Mouse (Mus musculus) embryonic facial prominence, embryonic 11.5 days (tissue): Measurements from ENCODE around the gene Il1rl1. TPM values are rescaled to one million over a fixed set of nuclear protein-coding genes. Genes with fewer than 3 reads are reported as not detected.

Experiments
- ATAC-seq: fragments of 200-750 bp; cut with Nextera tagmentation; replicated peaks from 2 replicates; pipeline ENCODE4 v1.8.0; 2017; ENCODE audit warnings: low read depth; ENCODE audit not compliant: insufficient number of reproducible peaks, low FRiP score, low TSS enrichment
- DNase-seq: peaks from one replicate; pipeline ENCODE4 v3.0.0-alpha.2; 2015; ENCODE audit warnings: low spot score
- H3K27ac ChIP-seq: fragments of 300-500 bp; sonication (generic); replicated peaks from 2 replicates; pipeline ENCODE4 v1.5.1; 2014; ENCODE audit warnings: mild to moderate bottlenecking, low read depth, low read length, control low read depth
- H3K27me3 ChIP-seq: fragments of 300-500 bp; sonication (generic); 2 replicates; pipeline ENCODE4 v1.6.1; 2014; ENCODE audit warnings: mild to moderate bottlenecking, low read length, moderate library complexity, mixed read lengths; ENCODE audit not compliant: control insufficient read depth, insufficient read depth
- H3K36me3 ChIP-seq: fragments of 300-500 bp; sonication (generic); replicated peaks from 2 replicates; pipeline ENCODE4 v1.6.1; 2014; ENCODE audit warnings: low read depth, mild to moderate bottlenecking, low read length, moderate library complexity, mixed read lengths; ENCODE audit not compliant: control insufficient read depth, insufficient read depth
- H3K4me1 ChIP-seq: fragments of 300-500 bp; sonication (generic); 2 replicates; pipeline ENCODE4 v1.6.1; 2014; ENCODE audit warnings: low read length, mixed read lengths; ENCODE audit not compliant: control insufficient read depth, insufficient read depth
- H3K4me2 ChIP-seq: fragments of 300-500 bp; sonication (generic); 2 replicates; pipeline ENCODE4 v1.6.1; 2014; ENCODE audit warnings: low read depth, mild to moderate bottlenecking, control low read depth, low read length, moderate library complexity
- H3K4me3 ChIP-seq: fragments of 300-500 bp; sonication (generic); 2 replicates; pipeline ENCODE4 v1.5.1; 2014; ENCODE audit warnings: low read depth, low read length, control low read depth
- H3K9ac ChIP-seq: fragments of 300-500 bp; sonication (generic); replicated peaks from 2 replicates; pipeline ENCODE4 v1.6.1; 2014; ENCODE audit warnings: mild to moderate bottlenecking, control low read depth, low read length
- H3K9me3 ChIP-seq: fragments of 300-500 bp; sonication (generic); replicated peaks from 2 replicates; pipeline ENCODE4 v1.6.1; 2016; ENCODE audit warnings: mild to moderate bottlenecking, low read length, inconsistent platforms, mixed read lengths; ENCODE audit not compliant: control insufficient read depth
- WGBS: fragments of 180-500 bp; shearing (Covaris S2); extraction: QIAGEN DNeasy Blood & Tissue Kit; methylation state at CpG from one replicate; pipeline ENCODE4 v1.1.7; 2014; 5-methylcytosine and 5-hydroxymethylcytosine counted together
- polyA plus RNA-seq: library from polyadenylated mRNA; unstranded; fragments of >200 nt; fragmentation: Nextera tagmentation; extraction: Ambion mirVana; gene quantifications from 2 replicates; pipeline ENCODE4 v1.2.1, GENCODE M21; 2014

Il1rl1 gene
- polyA plus RNA-seq = 0.20 TPM in 1 of 2 replicates, not detected in the other

- Histone ChIP-seq H3K27me3 (no peaks in the 10 kb centered on the region), H3K36me3 (no peaks in the 10 kb centered on the region), H3K4me3 (no peak within 1 kb of the TSS), H3K9me3 (no peaks in the 10 kb centered on the region), H3K9ac (no peak within 1 kb of the TSS), H3K27ac (no peak within 1 kb of the TSS), H3K4me2 (no peak within 1 kb of the TSS), H3K4me1 (no peaks in the 10 kb centered on the region)
- WGBS = 79% methylated on average over 5 of the region's 5 CpGs
- ATAC-seq = no peak
- DNase-seq = no peak
Observed at GRCm38 (mm10) chr1:40428910-40429675, at the start of gene Il1rl1. Gene Il1rl1, plus strand, starts transcription at chr1:40429570.

- ATAC-seq (no peak), DNase-seq (peak; percentile 75)
- Histone ChIP-seq H3K4me2 (no peak overlapping the region), H3K9ac (no peak overlapping the region), H3K4me3 (no peak overlapping the region), H3K27me3 (no peaks in the 10 kb centered on the region), H3K9me3 (no peaks in the 10 kb centered on the region), H3K27ac (no peak overlapping the region), H3K36me3 (no peaks in the 10 kb centered on the region), H3K4me1 (no peaks in the 10 kb centered on the region; the same call in 1 of the 2 replicates)
- 58% methylated on average over 6 of the region's 6 CpGs for WGBS
Observed at GRCm38 (mm10) chr1:40380111-40380510, 49.3 kb upstream of the Il1rl1 start.

- ATAC-seq = no peak
- no peak overlapping the region for H3K9ac ChIP-seq
Observed at GRCm38 (mm10) chr1:40380990-40381389, 48.4 kb upstream of the Il1rl1 start.

GRCm38 (mm10) chr1:40382841-40383240 is 46.5 kb upstream of the Il1rl1 start:
- Histone ChIP-seq H3K27ac (no peak overlapping the region), H3K4me2 (no peak overlapping the region)

More at GRCm38 (mm10) chr1:40380990-40381389, 48.4 kb upstream of the Il1rl1 start:
- no peaks in the 10 kb centered on the region for H3K27me3 ChIP-seq
- no peak overlapping the region for H3K27ac ChIP-seq
- no peaks in the 10 kb centered on the region for H3K9me3 ChIP-seq
- no peak overlapping the region for H3K4me2 ChIP-seq
- WGBS = 86% methylated on average over 11 of the region's 11 CpGs
- H3K36me3 ChIP-seq = no peaks in the 10 kb centered on the region
- DNase-seq = no peak
- no peaks in the 10 kb centered on the region; the same call in 1 of the 2 replicates for H3K4me1 ChIP-seq
- no peak overlapping the region for H3K4me3 ChIP-seq

GRCm38 (mm10) chr1:40384931-40385545 is 44.3 kb upstream of the Il1rl1 start:
- no peaks in the 10 kb centered on the region for H3K27me3 ChIP-seq
- DNase-seq = no peak
- ATAC-seq = no peak
- no peak overlapping the region for H3K9ac ChIP-seq
- H3K4me1 ChIP-seq = no peaks in the 10 kb centered on the region
- WGBS = 88% methylated on average over 8 of the region's 8 CpGs
- H3K36me3 ChIP-seq = no peaks in the 10 kb centered on the region
- H3K4me3 ChIP-seq = no peak overlapping the region
- no peak overlapping the region for H3K27ac ChIP-seq
- H3K9me3 ChIP-seq = no peaks in the 10 kb centered on the region
- no peak overlapping the region for H3K4me2 ChIP-seq

More at GRCm38 (mm10) chr1:40382841-40383240, 46.5 kb upstream of the Il1rl1 start:
- ATAC-seq = no peak
- no peak for DNase-seq
- WGBS = 85% methylated on average over 5 of the region's 5 CpGs
- Histone ChIP-seq H3K36me3 (no peaks in the 10 kb centered on the region), H3K9ac (no peak overlapping the region), H3K4me1 (no peaks in the 10 kb centered on the region), H3K27me3 (no peaks in the 10 kb centered on the region), H3K9me3 (no peaks in the 10 kb centered on the region), H3K4me3 (no peak overlapping the region)

- WGBS = 77% methylated on average over 3 of the region's 3 CpGs
- Histone ChIP-seq H3K4me1 (no peaks in the 10 kb centered on the region), H3K9ac (no peak overlapping the region), H3K4me3 (no peak overlapping the region), H3K36me3 (no peaks in the 10 kb centered on the region), H3K4me2 (no peak overlapping the region), H3K27ac (no peak overlapping the region), H3K27me3 (no peaks in the 10 kb centered on the region), H3K9me3 (no peaks in the 10 kb centered on the region)
- ATAC-seq = no peak
- no peak for DNase-seq
Observed at GRCm38 (mm10) chr1:40391374-40391773, 38.0 kb upstream of the Il1rl1 start.

- Histone ChIP-seq H3K9ac (no peak overlapping the region), H3K4me1 (no peaks in the 10 kb centered on the region), H3K27me3 (no peaks in the 10 kb centered on the region), H3K4me3 (no peak overlapping the region), H3K36me3 (no peaks in the 10 kb centered on the region), H3K9me3 (no peaks in the 10 kb centered on the region), H3K27ac (no peak overlapping the region), H3K4me2 (no peak overlapping the region)
- no peak for DNase-seq
- 85% methylated on average over 6 of the region's 6 CpGs for WGBS
- ATAC-seq = no peak
Observed at GRCm38 (mm10) chr1:40392535-40392934, 36.8 kb upstream of the Il1rl1 start.

GRCm38 (mm10) chr1:40393214-40393613 is 36.2 kb upstream of the Il1rl1 start:
- no peak overlapping the region for H3K9ac ChIP-seq
- H3K27me3 ChIP-seq = no peaks in the 10 kb centered on the region
- no peak overlapping the region for H3K4me3 ChIP-seq
- WGBS = 87% methylated on average over 7 of the region's 7 CpGs
- no peak for DNase-seq
- ATAC-seq = no peak
- H3K4me1 ChIP-seq = no peaks in the 10 kb centered on the region
- no peak overlapping the region for H3K27ac ChIP-seq
- no peaks in the 10 kb centered on the region for H3K9me3 ChIP-seq
- no peak overlapping the region for H3K4me2 ChIP-seq
- H3K36me3 ChIP-seq = no peaks in the 10 kb centered on the region
